Mouse (Mus musculus) MEL (cell line): ENCODE measurements around the gene Phykpl. TPM values are rescaled to one million over a fixed set of nuclear protein-coding genes. Genes with fewer than 3 reads are reported as not detected.

Experiments used
- DNase-seq: peaks from one replicate; pipeline ENCODE4 v3.0.0; 2011; ENCODE audit warnings: low read depth, low spot score
- H3K27ac ChIP-seq: 2 replicates; pipeline ENCODE4 v1.5.1; 2012; ENCODE audit warnings: low read depth, mild to moderate bottlenecking, control low read depth, low read length, moderate library complexity; ENCODE audit not compliant: control insufficient read depth
- H3K27me3 ChIP-seq, 2 experiments: fragments of 150-350 bp in 1 of 2; sonication (generic) in 1 of 2; 2 replicates each; pipeline ENCODE4 v1.6.1; 2012; ENCODE audit warnings: low read length in 2 of 2, mild to moderate bottlenecking in 2 of 2, improper control_type of control experiment in 1 of 2, moderate library complexity in 1 of 2; ENCODE audit not compliant: insufficient read depth in 2 of 2, control insufficient read depth in 1 of 2
- H3K36me3 ChIP-seq, 2 experiments: 2 replicates each; pipeline ENCODE4 v1.6.1; 2012 to 2014; ENCODE audit warnings: low read length in 2 of 2, improper control_type of control experiment in 1 of 2, inconsistent platforms in 1 of 2, mild to moderate bottlenecking in 1 of 2; ENCODE audit not compliant: insufficient read depth in 2 of 2, control insufficient read depth in 1 of 2
- H3K4me1 ChIP-seq, 2 experiments: fragments of 150-350 bp in 1 of 2; sonication (generic) in 1 of 2; 2 replicates each; pipeline ENCODE4 v1.6.1; 2012; ENCODE audit warnings: low read length in 2 of 2, improper control_type of control experiment in 1 of 2, mild to moderate bottlenecking in 1 of 2; ENCODE audit not compliant: insufficient read depth in 2 of 2, control insufficient read depth in 1 of 2
- H3K4me3 ChIP-seq, 2 experiments: fragments of 150-350 bp in 1 of 2; sonication (generic) in 1 of 2; 2 replicates each; pipeline ENCODE4 v1.5.1; 2012; ENCODE audit warnings: low read depth in 2 of 2, low read length in 2 of 2, mild to moderate bottlenecking in 2 of 2, moderate library complexity in 2 of 2, control low read depth in 1 of 2, improper control_type of control experiment in 1 of 2; ENCODE audit not compliant: control insufficient read depth in 1 of 2, insufficient read depth in 1 of 2
- H3K79me2 ChIP-seq: 2 replicates; pipeline ENCODE4 v1.6.1; 2012; ENCODE audit warnings: mild to moderate bottlenecking, low read length, moderate library complexity; ENCODE audit not compliant: control insufficient read depth, poor library complexity, insufficient read depth
- H3K9ac ChIP-seq: 2 replicates; pipeline ENCODE4 v1.6.1; 2012; ENCODE audit warnings: low read depth, mild to moderate bottlenecking, control low read depth, low read length, moderate library complexity; ENCODE audit not compliant: control insufficient read depth, poor library complexity, severe bottlenecking
- H3K9me3 ChIP-seq: fragments of 150-350 bp; sonication (generic); replicated peaks from 2 replicates; pipeline ENCODE4 v1.6.1; 2012; ENCODE audit warnings: mild to moderate bottlenecking, low read length, improper control_type of control experiment, moderate library complexity; ENCODE audit not compliant: insufficient read depth
- E2F4 ChIP-seq: IDR thresholded peaks from 2 replicates; pipeline ENCODE4 v1.6.1; 2011; ENCODE audit warnings: low read depth, low read length, improper control_type of control experiment, borderline replicate concordance
- ETS1 ChIP-seq: IDR thresholded peaks from 2 replicates; pipeline ENCODE4 v1.6.1; 2012; ENCODE audit warnings: low read depth, mild to moderate bottlenecking, inconsistent platforms, low read length, improper control_type of control experiment, moderate library complexity
- GABPA ChIP-seq: IDR thresholded peaks from 2 replicates; pipeline ENCODE4 v1.6.1; 2012; ENCODE audit warnings: low read depth, mild to moderate bottlenecking, inconsistent platforms, low read length, improper control_type of control experiment, moderate library complexity
- GATA1 ChIP-seq: IDR thresholded peaks from 2 replicates; pipeline ENCODE4 v1.6.1; 2011; ENCODE audit warnings: low read depth, low read length, improper control_type of control experiment
- HCFC1 ChIP-seq: IDR thresholded peaks from 2 replicates; pipeline ENCODE4 v1.6.1; 2012; ENCODE audit warnings: low read depth, mild to moderate bottlenecking, inconsistent platforms, low read length, improper control_type of control experiment, moderate library complexity
- JUND ChIP-seq: IDR thresholded peaks from 2 replicates; pipeline ENCODE4 v1.6.1; 2011; ENCODE audit warnings: low read depth, mild to moderate bottlenecking, improper control_type of control experiment, low read length
- MAX ChIP-seq: IDR thresholded peaks from 2 replicates; pipeline ENCODE4 v1.6.1; 2011; ENCODE audit warnings: low read length, improper control_type of control experiment
- MAZ ChIP-seq: IDR thresholded peaks from 2 replicates; pipeline ENCODE4 v1.6.1; 2012; ENCODE audit warnings: low read depth, mild to moderate bottlenecking, inconsistent platforms, low read length, improper control_type of control experiment
- NELFE ChIP-seq: IDR thresholded peaks from 2 replicates; pipeline ENCODE4 v1.6.1; 2011; ENCODE audit warnings: low read depth, low read length, improper control_type of control experiment
- RAD21 ChIP-seq: IDR thresholded peaks from 2 replicates; pipeline ENCODE4 v1.6.1; 2011; ENCODE audit warnings: mild to moderate bottlenecking, low read depth, low read length, improper control_type of control experiment
- RCOR1 ChIP-seq: IDR thresholded peaks from 2 replicates; pipeline ENCODE4 v1.6.1; 2012; ENCODE audit warnings: low read depth, mild to moderate bottlenecking, inconsistent platforms, low read length, improper control_type of control experiment
- SIN3A ChIP-seq: IDR thresholded peaks from 2 replicates; pipeline ENCODE4 v1.6.1; 2012; ENCODE audit warnings: low read length, improper control_type of control experiment, inconsistent platforms
- SMC3 ChIP-seq: IDR thresholded peaks from 2 replicates; pipeline ENCODE4 v1.6.1; 2011; ENCODE audit warnings: low read depth, low read length, improper control_type of control experiment
- TBP ChIP-seq: IDR thresholded peaks from 2 replicates; pipeline ENCODE4 v1.8.0; 2011; ENCODE audit warnings: low read depth, low read length, improper control_type of control experiment
- USF2 ChIP-seq, 2 experiments: IDR thresholded peaks; 2 replicates each; pipeline ENCODE4 v1.6.1; 2011 to 2012; ENCODE audit warnings: improper control_type of control experiment in 2 of 2, low read length in 2 of 2, borderline replicate concordance in 1 of 2, inconsistent platforms in 1 of 2, low read depth in 1 of 2, mild to moderate bottlenecking in 1 of 2; ENCODE audit not compliant: insufficient read depth in 1 of 2
- ZC3H11A ChIP-seq: IDR thresholded peaks from 2 replicates; pipeline ENCODE4 v1.6.1; 2012; ENCODE audit warnings: low read depth, mild to moderate bottlenecking, inconsistent platforms, low read length, improper control_type of control experiment
- ZNF384 ChIP-seq: IDR thresholded peaks from 2 replicates; pipeline ENCODE4 v1.6.1; 2012; ENCODE audit warnings: low read depth, mild to moderate bottlenecking, inconsistent platforms, low read length, improper control_type of control experiment
- polyA plus RNA-seq, 2 experiments: library from polyadenylated mRNA; stranded (reverse) in 1 of 2; unstranded in 1 of 2; fragments of >175 nt in 1 of 2; fragments of >200 nt in 1 of 2; gene quantifications; 2 replicates each; pipeline versions ENCODE4 v1.2.1 to v1.2.4; 2012; ENCODE audit warnings: low replicate concordance in 2 of 2, low read depth in 1 of 2; ENCODE audit not compliant: insufficient read length in 2 of 2, insufficient read depth in 1 of 2, missing spikeins in 1 of 2
- total RNA-seq: library from RNA; depleted of rRNA; stranded (reverse); fragments of 300-350 nt; gene quantifications from 2 replicates; pipeline ENCODE4 v1.2.3, GENCODE M21; 2012

Phykpl gene
- total and polyA plus RNA-seq, 3 experiments: 22.7 to 23.0 TPM; not detected in 1

- Histone ChIP-seq H3K36me3 (no peaks in the 10 kb centered on the region), H3K4me1 (peaks cover 1 to 2% of the 10 kb centered on the region in 2 experiments; a peak in 1 of 4 replicates), H3K4me3 (no peak overlapping the region), H3K9ac (no peak overlapping the region), H3K79me2 (peaks cover 3% of the 10 kb centered on the region; the same call in 1 of the 2 replicates), H3K27me3 (no peaks in the 10 kb centered on the region), H3K27ac (no peak overlapping the region), H3K9me3 (no peaks in the 10 kb centered on the region)
- DNase-seq: no peak
- TF ChIP-seq TBP (no peak), USF2 (IDR thresholded peaks at IDR 0.05; ENCODE audit: borderline replicate concordance in 1 of 2, insufficient read depth in 1 of 2, low read depth in 1 of 2, low read length in 2 of 2) (no peak), NELFE (no peak), ETS1 (no peak), SIN3A (no peak), HCFC1 (no peak), ZNF384 (no peak), RCOR1 (no peak), MAZ (no peak)
Measured at GRCm38 (mm10) chr11:51646751-51647667, 62.5 kb downstream of the Phykpl start.

- no peak overlapping the region for H3K9ac ChIP-seq
- H3K4me1 ChIP-seq: peaks cover 1 to 2% of the 10 kb centered on the region in 2 experiments; a peak in 1 of 4 replicates
- no peak overlapping the region for H3K27ac ChIP-seq
- no peak overlapping the region for H3K4me3 ChIP-seq
- H3K27me3 ChIP-seq: no peaks in the 10 kb centered on the region
- H3K79me2 ChIP-seq: peaks cover 3% of the 10 kb centered on the region; the same call in 1 of the 2 replicates
- TF ChIP-seq RAD21 (no peak), GATA1 (no peak), GABPA (no peak), ZC3H11A (no peak), HCFC1 (no peak), E2F4 (no peak), MAZ (no peak), SMC3 (no peak), JUND (no peak), MAX (no peak)
- H3K9me3 ChIP-seq: no peaks in the 10 kb centered on the region
- DNase-seq: no peak
- H3K36me3 ChIP-seq: no peaks in the 10 kb centered on the region
Measured at GRCm38 (mm10) chr11:51648566-51648965, 64.0 kb downstream of the Phykpl start.
